Mouse (Mus musculus) megakaryocyte, embryonic 14.5 days (primary cell): ENCODE measurements at regions not wholly inside any gene's neighbourhood (a gene's known extent, or its start where the extent isn't known, plus 50 kb on each side); places are given as distances from the start of the nearest gene placed in this dataset.

Experiments used
- FLI1 ChIP-seq: IDR thresholded peaks from 2 replicates; pipeline ENCODE4 v1.6.1; 2012; ENCODE audit warnings: low read length, inconsistent platforms, mixed read lengths
- GATA1 ChIP-seq: IDR thresholded peaks from 3 replicates; pipeline ENCODE4 v1.6.1; 2012; ENCODE audit warnings: mixed read lengths, low read length, inconsistent platforms, borderline replicate concordance

DNA sequence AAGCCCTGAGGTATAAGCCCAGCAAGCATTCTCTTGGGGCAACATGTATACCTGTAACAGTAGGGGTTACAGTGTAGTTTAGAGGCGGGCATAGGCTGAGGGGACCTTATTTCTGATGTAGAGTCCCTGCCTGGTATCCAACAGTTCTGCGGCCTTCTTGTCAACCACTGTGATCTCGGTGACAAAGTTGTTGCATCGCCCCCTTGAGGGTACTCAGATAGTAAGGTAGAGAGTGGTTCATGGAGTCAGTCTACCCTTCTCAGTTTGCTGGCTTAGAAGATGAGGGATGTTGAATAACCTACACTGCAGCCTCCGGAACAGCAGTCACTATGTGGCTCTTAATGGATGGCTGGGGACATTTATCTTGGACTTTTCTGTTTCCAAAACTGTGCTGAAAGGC, 1168.3 kb upstream of the A1bg start:
- no peak for TF ChIP-seq GATA1
- no peak for TF ChIP-seq FLI1
